Mouse (Mus musculus) neural tube, embryonic 10.5 days (tissue): Measurements from ENCODE around the gene Krt13.

Experiments
- DNase-seq: peaks from one replicate; pipeline ENCODE4 v3.0.0-alpha.2; 2017; ENCODE audit warnings: low spot score; ENCODE audit errors: extremely low spot score

The Krt13 gene

GRCm38 (mm10) chr11:100112935-100113741 lies 8.2 kb downstream of the Krt13 start:
- DNase-seq: no peak

- DNase-seq: no peak
Observed at GRCm38 (mm10) chr11:100105576-100106122, 15.7 kb downstream of the Krt13 start, which contains the start of gene Krt36. Gene Krt36 (minus strand): TSS chr11:100105626.

DNA sequence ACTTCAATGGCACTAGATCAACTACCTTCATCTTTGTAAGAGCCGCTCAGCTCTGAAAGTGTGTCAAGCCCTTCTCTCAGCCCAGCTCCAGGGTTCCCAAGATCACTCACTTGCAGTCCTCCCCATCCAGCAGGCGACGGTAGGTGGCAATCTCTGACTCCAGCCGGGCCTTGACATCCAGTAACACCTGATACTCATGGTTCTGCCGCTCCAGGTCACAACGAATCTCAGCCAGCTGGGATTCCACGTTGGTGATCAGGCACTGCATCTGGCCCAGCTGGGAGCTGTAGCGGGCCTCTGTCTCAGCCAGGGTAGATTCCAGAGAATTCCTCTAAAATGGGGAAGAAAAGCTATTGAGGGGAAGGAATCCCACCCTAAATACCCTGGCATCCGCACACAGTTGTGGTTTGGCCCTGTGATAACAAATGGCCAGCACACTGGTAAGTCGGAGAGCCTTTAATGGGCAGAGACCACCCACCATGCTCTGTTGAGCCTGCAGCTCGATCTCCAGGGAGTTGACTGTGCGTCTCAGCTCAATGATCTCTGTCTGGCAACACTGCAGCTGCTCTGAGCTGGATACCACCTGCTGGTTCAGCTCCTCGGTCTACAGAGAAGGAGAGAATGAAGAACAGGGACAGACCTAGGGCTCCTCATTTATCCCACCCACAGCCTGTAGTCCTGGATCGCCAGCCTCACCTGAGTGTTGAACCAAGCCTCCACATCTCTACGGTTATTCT lies 18.5 kb downstream of the Krt13 start:
- DNase-seq: no peak

- DNase-seq: no peak
Observed at GRCm38 (mm10) chr11:100100391-100100790, 21.0 kb downstream of the Krt13 start.

- DNase-seq: no peak
Observed at GRCm38 (mm10) chr11:100097819-100098218, 23.5 kb downstream of the Krt13 start.

GRCm38 (mm10) chr11:100096141-100096540 lies 25.2 kb downstream of the Krt13 start, which contains the start of gene Krt35:
Gene Krt35 (minus strand): TSS chr11:100096241.
- no peak for DNase-seq

DNA sequence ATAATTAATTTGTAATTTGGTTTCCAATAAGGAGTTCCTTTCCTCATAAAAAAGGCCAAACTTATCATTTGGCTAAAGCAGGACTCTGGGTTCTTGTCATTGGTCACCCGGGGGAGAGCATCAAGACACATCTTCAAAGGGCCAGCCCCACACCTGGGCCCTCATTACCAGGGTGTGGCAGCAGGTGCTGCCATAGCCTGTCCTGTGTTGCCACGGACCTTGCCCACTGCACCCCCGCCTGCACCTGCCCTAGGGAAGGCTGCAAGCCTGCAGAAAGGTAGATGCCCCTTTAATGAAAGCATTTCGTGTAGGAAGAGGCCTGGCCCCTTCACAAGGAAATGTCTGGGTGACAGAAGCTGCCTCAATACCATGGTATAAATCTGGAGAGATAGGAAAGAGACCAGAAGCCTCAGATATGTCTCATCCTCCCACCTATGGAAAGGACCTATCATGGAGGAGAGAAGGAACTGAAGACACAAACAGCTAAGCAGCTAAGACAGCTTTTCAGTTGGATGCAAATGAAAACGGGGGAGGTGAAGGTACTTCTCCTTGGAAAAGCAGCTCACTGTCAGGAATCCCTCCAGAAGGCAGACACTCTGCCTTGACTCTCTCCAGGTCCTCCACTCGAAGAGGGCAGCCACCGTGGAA lies 32.9 kb downstream of the Krt13 start:
- no peak for DNase-seq

DNA sequence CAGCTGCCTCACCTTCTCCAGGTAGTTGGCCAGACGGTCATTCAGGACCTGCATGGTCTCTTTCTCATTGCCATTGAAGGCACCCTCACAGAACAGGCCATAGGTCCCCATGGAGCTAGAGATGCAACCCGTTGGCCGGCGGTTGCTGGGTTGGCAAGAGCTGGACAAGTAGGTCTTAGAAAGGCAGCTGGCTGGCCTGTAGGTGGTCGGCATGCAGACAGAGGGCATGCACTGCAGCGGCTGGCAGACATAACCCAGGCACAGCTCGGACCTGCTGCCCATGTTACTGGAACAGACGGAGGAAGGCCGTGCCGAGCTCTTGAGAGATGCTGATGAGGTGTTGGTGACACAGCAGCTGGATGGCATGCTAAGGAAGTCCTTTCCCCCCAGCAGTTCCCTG lies 33.5 kb downstream of the Krt13 start, which contains the start of gene Krt32:
TSS of gene Krt32 (minus strand) at position 366 of the 400 bp plus-strand sequence.
- no peak for DNase-seq

- DNase-seq: no peak
Observed at GRCm38 (mm10) chr11:100073873-100074272, 47.5 kb downstream of the Krt13 start.
